Mouse (Mus musculus) liver, embryonic 14.5 days (tissue): ENCODE measurements at regions not wholly inside any gene's neighbourhood (a gene's known extent, or its start where the extent isn't known, plus 50 kb on each side); places are given as distances from the start of the nearest gene placed in this dataset.

Experiments used
- CTCF ChIP-seq: IDR thresholded peaks from 2 replicates; pipeline ENCODE4 v1.5.1; 2016; ENCODE audit warnings: antibody characterized with exemption, low read depth, control low read depth
- EP300 ChIP-seq: IDR thresholded peaks from 2 replicates; pipeline ENCODE4 v1.6.1; 2016; ENCODE audit warnings: antibody characterized with exemption, low read depth

- TF ChIP-seq CTCF: no peak
- no peak for TF ChIP-seq EP300
Measured at GRCm38 (mm10) chr19:35128104-35128503, 205.9 kb downstream of the Kif20b start.
